Mouse (Mus musculus) c-Kit-positive CD71-positive TER-119-positive erythroid progenitor cells, embryonic 14.5 days (primary cell): ENCODE results near the gene Jph2.

Experiments used
- DNase-seq: peaks from one replicate; pipeline ENCODE4 v3.0.0-alpha.2; 2013; ENCODE audit warnings: low spot score

Jph2 gene

GRCm38 (mm10) chr2:163397905-163398304, at the start of gene Jph2:
TSS of gene Jph2 (minus strand) at chr2:163397993.
- no peak for DNase-seq

DNA sequence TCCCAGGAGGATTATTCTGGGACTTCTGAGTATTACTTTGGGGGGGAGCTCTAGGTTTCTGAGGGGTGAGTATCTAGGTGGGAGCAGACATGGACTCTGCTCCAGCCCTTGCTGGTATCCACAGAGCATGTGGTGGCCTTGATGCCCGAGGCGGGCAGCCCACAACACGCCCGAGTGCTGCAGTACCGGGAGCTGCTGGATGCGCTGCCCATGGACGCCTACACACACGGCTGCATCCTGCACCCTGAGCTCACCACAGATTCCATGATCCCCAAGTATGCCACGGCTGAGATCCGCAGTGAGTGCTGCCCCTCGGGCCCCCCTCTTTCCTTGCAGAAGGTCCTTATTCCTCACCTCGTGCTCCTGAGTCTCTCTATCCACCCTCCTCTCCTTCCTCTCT, 49.6 kb upstream of the Jph2 start:
- DNase-seq = no peak

DNA sequence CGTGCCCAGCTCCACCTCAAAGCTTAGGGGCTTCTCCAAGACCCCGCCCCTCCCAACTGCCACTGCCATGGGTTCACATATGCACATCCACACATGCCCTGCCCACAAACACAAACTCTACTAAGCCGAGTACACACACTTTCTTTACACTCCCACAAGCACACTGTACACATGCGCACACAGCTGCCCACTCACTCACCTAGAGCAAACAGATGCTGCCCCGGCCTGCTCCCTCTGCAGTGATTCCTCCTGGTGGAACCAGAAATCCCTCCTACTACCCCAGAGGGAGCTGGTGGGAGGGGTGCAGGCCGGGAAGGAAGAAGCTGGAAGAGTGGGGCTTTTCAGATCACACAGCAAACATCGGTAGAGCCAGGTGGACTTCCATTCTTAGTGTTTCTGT, 46.2 kb upstream of the Jph2 start:
- no peak for DNase-seq

- DNase-seq = no peak
Observed at GRCm38 (mm10) chr2:163443543-163443942, 45.8 kb upstream of the Jph2 start.

DNA sequence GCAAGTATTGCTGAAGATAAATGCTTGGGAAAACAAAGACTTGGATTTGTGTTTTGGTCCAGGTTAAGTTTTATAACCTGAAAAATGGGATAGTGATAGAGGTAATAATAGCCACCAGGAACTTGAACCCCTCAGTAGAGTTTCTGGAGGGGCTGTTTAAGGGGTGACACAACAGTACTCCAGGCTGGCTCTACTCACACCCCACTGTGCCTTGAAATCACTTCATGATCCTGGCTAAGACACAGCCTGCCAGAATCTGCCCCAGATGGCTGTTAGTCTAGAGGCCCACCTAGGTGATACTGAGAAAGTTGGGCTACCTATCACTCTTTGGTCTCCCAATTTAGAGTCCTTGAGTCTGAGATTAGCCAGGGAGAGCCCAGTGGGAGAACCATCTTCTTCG, 41.7 kb upstream of the Jph2 start:
- no peak for DNase-seq

- no peak for DNase-seq
Observed at GRCm38 (mm10) chr2:163438619-163439451, 41.0 kb upstream of the Jph2 start.

GRCm38 (mm10) chr2:163438246-163438618, 40.4 kb upstream of the Jph2 start, which contains the start of gene Gdap1l1:
TSS of gene Gdap1l1 (plus strand) at chr2:163438476.
- DNase-seq = no peak

DNA sequence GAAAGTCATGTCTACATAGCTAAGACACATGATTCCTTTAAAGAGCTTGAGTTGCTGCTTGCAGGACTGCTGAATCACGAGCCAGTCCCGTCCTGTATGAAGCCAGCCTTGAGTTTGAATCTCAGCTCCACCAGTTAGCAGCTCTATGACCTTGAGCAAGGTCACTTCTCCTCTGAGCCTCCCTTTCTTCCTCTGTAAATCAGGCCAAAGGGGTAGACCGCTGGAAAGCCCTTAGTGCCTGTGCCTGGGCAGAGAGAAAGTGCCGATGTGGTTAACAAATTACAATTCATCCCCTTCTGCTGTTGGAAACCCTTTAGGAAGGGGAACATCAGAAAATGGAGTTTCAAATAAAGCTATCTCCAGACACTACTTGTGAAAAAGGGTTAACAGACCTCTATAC, 40.0 kb upstream of the Jph2 start:
- no peak for DNase-seq

DNA sequence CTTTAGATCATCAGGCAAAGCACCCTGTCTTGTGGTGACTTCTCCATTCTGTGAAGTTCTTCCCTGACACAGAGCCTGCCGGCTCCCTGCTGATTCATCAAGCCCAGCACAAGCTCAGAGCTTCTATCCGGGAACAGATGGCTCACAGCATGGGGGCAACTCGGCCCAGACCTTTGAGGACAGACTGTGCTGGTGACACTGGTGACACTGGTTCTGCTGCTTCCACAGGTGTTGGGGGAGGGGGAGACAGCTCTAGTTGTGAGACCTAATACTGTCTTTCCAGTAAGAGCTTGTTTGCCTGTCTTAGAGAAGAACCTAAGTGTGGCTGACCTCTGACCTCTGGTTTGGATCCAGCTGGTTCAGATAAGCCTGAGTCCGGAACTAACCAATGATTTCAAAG, 36.2 kb upstream of the Jph2 start:
- no peak for DNase-seq

GRCm38 (mm10) chr2:163431289-163431688, 33.5 kb upstream of the Jph2 start:
- DNase-seq = no peak

- no peak for DNase-seq
Observed at GRCm38 (mm10) chr2:163428346-163429011, 30.7 kb upstream of the Jph2 start.

DNA sequence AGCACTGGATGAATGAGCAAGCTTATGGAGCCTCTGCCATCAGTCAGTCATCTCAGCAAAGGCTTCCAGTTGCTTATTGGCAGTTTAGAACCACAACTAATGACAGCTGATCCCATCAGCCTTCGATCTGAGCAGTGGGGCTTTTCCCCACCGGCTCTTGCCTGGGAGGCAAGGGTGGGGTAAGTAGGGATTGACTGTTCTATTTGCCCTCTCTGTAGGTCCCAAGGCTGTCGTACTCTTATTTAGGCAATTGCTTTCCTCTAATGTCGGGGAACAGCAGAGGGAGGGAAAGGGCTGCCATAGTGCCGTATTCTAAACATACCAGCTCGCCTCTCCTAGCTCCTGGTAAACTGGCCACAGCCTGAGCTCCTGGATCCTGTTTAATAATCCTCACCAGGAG, 26.8 kb upstream of the Jph2 start, which contains the start of gene Oser1:
Gene Oser1, minus strand, starts transcription at position 101 of the 400 bp plus-strand sequence.
- DNase-seq = no peak

DNA sequence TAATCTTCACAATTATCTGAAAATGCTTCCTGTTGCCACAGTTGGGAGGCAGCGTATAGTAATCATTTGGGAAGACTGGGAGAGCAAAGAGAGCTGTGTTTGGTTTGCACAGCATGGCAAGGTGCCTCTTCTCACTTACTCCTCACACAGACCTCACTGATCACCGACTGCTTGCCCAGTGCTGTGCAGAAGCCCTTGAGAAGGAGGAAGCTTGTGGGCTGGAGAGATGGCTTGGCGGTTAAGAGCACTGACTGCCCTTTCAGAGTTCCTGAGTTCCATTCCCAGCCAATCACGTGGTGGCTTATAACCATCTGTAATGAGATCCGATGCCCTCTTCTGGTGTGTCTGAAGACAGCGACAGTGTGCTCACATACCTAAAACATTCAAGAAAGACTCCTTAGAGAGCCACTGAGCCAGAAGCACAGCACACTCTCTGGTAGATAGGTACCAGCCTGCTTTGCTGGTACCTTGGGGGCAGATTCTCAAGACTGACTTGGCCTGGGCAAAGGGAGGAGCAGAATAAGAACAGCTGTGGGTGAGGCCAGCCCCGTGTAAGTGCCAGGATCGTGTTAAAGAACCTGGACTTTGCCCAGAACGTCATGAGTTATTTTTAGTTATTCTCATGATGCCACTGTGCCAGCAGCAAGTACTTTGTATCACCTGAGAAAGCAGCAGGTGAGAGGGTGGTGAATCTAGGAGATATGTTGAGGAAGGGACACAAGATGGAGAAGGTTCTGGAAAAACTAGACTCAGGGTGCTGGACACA, 25.3 kb upstream of the Jph2 start:
- DNase-seq = no peak

- DNase-seq = peak; percentile 13
Observed at GRCm38 (mm10) chr2:163420366-163420886, 22.6 kb upstream of the Jph2 start.

GRCm38 (mm10) chr2:163419346-163420045, 21.7 kb upstream of the Jph2 start:
- peak; percentile 98 for DNase-seq

GRCm38 (mm10) chr2:163418841-163419345, 21.1 kb upstream of the Jph2 start:
- DNase-seq = peak; percentile 41

- DNase-seq = no peak
Observed at GRCm38 (mm10) chr2:163417830-163418229, 20.0 kb upstream of the Jph2 start.

DNA sequence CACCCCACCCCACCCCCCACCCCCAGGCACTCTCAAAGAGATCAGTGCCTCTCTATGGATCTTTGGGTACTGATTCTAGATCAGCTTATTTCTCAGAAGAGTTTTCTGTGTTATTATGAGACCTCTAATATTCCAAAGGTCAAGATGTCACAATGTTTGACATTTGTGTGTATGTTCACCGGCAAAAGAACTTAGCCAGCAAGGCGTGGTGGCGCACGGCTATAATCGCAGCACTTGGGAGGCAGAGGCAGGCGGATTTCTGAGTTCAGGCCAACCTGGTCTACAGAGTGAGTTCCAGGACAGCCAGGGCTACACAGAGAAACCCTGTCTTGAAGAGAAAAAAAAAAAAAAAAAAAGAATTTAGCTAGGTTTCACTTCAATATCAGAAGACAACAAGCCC, 19.2 kb upstream of the Jph2 start:
- DNase-seq = no peak

DNA sequence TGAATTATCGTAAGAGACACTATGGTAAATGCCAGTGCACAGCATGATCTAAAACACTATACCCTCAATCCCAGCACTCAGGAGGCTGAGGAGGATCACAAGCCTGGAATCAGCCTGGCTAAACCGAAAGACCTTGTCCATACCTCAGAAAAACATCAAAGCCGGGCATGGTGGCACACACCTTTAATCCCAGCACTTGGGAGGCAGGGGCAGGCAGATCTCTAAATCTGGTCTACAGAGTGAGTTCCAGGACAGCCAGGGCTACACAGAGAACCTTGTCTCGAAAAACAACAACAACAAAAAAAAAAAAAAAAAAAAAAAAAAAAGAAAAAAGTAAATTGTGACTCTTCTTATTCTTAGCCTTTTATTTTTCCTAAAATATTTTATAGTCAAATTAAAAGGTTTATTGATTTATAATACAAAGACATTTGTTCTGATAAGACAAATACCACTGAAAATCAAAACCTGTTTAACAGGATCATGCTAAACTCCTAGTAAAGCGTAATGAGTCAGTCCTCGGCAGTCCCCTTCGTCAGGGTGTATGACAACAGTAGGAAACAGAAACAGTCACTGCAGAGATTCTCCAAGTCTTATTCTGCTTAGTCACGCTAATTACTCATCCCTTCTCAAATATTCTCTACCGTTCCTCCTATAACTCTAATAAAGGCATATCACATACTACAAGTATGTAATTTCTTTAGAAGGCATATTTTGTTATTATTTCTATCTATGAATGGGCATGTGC, 15.2 kb upstream of the Jph2 start:
- no peak for DNase-seq

DNA sequence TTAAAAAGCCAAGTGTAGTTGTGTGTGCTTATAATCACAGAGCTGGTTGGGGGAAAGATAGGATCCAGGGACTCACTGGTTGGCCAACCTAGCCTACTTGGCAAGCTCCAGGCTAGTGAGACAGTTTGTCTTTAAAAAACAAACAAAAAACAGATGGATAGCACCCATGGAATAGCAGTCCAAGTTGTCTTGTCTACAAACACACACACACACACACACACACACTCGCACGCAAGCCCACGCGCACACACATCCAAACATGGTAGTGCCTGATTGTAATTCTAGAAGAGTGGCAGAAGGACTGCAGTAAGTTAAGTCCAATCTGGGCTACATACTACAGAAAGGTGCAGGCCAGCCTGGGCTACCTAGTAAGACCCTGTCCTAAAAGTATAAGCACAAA, 14.6 kb upstream of the Jph2 start:
- DNase-seq = no peak

- no peak for DNase-seq
Observed at GRCm38 (mm10) chr2:163411840-163412239, 14.0 kb upstream of the Jph2 start.
